Mouse (Mus musculus) megakaryocyte, embryonic 14.5 days (primary cell): Measurements from ENCODE around the gene Serpina6.

Source experiments
- FLI1 ChIP-seq: IDR thresholded peaks from 2 replicates; pipeline ENCODE4 v1.6.1; 2012; ENCODE audit warnings: low read length, inconsistent platforms, mixed read lengths
- GATA1 ChIP-seq: IDR thresholded peaks from 3 replicates; pipeline ENCODE4 v1.6.1; 2012; ENCODE audit warnings: mixed read lengths, low read length, inconsistent platforms, borderline replicate concordance

DNA sequence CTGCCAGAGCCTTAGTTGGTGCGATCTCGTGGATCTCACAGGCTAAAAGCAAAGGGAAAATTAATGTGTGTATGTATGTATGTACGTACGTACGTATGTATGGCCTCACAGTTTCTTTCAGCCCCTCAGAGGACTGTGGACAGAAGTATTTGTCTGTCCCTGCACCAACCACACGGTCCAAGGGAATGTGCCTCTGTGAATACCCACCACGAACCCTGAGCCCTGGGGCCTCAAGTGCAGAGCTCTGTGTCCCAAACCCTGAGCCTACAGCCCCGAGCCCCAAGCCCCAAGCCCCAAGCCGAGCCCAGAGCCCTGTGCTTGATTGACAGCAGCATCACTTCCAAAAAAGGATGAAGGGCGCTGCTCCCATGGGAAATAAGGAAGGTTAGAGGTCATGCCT, 979 bp upstream of the Serpina6 start:
- TF ChIP-seq FLI1 (no peak), GATA1 (no peak)
